Mouse (Mus musculus): ENCODE results near the gene Sde2.
"Not testable (repeated sequence)": the region's sequence is repeated elsewhere in the genome, so short reads cannot be mapped to it uniquely, and the experiment has no call there.

The Sde2 gene

GRCm38 (mm10) chr1:180835273-180836015 lies 15.5 kb upstream of the Sde2 start:
- DNase-seq = no peak

GRCm38 (mm10) chr1:180836467-180836866 lies 14.5 kb upstream of the Sde2 start:
- DNase-seq = not testable (repeated sequence)

GRCm38 (mm10) chr1:180837186-180837585 lies 13.7 kb upstream of the Sde2 start:
- no peak for DNase-seq

GRCm38 (mm10) chr1:180838014-180838413 lies 12.9 kb upstream of the Sde2 start:
- DNase-seq = peak in 1 of 2 experiments; percentile 20

DNA sequence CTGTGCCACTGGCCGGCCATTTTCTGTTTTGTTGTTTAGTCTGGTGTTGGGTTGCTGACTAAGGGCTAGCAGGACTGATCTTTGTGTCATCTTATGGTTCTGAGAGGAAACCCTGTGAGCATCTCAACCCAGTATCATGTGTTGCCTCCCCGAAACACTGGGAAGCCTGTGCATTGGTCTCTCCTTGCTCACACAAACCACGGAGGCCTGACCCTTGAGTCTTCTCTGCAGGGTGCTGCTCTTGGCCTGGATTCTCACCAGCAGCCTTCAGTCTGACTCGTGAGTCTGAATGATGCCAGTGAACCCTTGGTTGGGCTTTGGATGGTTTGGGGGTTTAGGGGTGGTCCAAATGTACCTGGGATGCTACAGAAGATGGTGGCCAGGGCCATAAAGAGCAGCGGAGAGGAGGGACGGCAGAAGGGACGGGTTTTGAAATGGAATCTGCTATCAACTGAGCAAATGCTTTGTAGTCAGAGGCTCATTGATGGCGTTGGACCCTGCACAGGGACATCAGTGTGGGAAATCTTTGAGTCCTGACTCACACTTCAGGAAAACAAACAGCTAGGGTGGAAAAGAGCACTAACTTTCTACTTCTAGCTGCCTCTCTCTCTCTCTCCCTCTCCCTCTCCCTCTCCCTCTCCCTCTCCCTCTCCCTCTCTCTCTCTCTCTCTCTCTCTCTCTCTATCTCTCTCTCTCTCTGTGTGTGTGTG lies 11.6 kb upstream of the Sde2 start:
- DNase-seq = no peak

- DNase-seq = no peak
Measured at GRCm38 (mm10) chr1:180841561-180842300, 9.2 kb upstream of the Sde2 start.

- peak; percentile 75 to 87 for DNase-seq
Measured at GRCm38 (mm10) chr1:180848114-180848510, 2.8 kb upstream of the Sde2 start.

GRCm38 (mm10) chr1:180848511-180849241 lies 2.3 kb upstream of the Sde2 start:
- peak; percentile 39 to 66 for DNase-seq

DNA sequence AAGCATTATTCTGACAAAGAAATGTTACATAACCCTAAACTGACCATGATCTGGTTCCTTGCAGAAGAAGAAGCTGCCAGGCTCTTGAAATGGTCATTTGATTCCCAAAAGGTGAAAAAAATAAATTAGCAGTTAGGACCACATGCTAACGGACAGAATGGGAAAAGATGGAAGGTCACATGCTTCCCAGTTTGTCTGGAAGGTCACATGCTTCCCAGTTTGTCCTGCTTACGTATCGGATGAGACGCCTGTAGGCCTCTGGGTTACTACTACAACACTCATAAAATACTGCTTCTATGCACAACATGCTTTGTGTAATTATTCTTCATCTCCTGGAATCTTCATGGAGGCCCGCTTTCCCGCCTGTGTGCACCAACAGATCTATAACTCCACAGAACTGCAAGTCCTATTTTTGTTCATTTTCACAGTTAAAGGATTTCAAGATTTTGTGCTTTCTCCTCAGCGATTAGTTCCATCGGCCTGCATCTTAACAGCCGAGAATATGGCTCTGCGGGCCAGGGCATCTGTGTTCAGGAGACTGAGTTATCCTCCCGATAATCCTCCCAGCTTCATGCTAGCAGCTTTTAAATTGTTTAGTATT lies 1.1 kb upstream of the Sde2 start:
- DNase-seq = peak in 1 of 2 experiments; percentile 31

DNA sequence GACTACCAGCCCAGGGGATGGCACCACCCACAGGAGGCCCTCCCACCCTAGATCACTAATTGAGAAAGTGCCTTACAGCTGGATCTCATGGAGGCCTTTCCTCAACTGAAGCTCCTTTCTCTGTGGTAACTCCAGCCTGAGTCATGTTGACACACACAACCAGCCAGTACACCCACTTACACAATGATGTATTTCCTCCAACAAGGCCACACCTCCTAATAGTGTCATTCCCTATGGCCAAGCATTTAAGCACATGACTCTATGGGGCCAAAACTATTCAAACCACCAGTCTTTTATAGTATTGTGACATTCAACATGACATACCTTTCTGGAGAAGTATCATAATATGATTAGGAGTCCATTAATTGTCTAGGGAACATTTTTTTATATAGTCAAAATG lies 7.8 kb downstream of the Sde2 start:
- no peak for DNase-seq

- DNase-seq = no peak
Measured at GRCm38 (mm10) chr1:180860030-180860429, 9.1 kb downstream of the Sde2 start.

DNA sequence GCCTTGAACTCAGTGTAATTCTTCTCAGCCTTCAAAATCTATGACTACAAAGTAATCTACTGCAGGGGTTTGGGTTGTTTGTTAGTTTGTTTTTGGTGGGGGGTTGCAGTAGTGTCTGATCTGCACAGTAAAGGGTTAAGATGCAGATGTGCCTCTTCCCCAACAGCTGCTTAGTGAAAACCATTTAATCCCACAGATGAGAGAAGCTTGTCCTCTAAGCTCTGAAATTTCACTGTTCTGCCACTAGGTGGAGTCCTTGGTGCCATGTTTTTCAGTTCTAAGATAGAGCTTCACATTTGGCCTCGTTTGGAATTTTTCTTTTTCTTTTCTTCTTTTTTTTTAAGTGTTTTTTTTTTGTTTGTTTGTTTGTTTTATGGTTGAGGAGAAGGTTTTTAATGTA lies 12.7 kb downstream of the Sde2 start:
- DNase-seq = peak in 1 of 2 experiments; percentile 29

- DNase-seq = no peak
Measured at GRCm38 (mm10) chr1:180866001-180866400, 15.1 kb downstream of the Sde2 start.

DNA sequence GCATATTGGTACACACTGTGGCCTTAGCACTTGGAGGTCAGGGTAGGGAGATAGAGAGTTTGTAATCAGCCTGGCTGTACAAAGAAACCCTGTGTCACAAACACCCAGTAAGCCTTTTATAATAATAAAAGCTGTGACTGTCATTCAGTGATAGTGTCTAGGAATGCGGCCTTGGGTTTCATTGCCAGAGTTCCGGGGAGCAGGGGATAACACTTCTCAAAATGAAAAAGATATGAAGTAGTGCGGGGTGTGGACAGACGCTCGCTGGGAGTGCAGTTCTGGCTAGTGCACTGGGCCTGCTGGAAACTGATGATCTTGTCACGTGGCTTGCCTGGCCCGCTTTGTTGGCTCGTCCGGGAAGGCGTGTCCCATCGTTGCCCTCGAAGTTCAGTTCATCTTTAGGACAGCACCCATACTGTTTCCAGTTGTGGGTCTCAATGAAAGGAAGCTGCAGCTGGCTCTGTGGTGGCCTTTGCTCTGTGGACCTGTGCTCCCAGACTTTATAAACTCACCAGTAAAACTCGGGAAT lies 19.3 kb downstream of the Sde2 start:
- no peak for DNase-seq

DNA sequence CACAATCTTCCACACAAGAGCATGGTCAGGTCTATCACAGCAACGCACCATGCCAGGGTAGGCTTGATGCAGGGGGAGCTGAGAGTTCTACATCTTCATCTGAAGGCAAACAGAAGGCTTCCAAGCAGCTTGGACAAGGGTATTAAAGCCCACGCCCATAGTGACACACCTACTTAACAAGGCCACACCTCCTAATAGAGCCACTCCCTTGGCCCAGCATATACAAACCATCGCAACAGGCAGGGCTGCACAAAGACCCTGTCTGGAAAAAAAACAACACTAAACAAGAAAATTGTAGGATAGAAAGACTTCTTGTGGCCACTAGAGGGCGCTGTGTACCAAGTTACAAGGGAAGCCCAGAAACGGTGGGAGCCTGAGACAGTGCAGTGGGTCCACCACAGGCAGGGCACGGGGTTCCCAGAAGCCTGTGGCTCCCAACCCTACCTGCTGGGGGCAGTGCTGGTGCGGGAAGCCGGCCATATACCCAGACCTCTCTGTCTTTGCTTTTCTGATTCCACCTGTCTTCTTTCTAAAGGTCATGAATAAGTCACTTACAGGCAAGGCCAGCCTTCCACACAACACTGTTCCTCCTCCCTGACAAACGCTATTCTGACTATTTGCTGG lies 23.0 kb downstream of the Sde2 start:
- DNase-seq = peak; percentile 68 to 75

DNA sequence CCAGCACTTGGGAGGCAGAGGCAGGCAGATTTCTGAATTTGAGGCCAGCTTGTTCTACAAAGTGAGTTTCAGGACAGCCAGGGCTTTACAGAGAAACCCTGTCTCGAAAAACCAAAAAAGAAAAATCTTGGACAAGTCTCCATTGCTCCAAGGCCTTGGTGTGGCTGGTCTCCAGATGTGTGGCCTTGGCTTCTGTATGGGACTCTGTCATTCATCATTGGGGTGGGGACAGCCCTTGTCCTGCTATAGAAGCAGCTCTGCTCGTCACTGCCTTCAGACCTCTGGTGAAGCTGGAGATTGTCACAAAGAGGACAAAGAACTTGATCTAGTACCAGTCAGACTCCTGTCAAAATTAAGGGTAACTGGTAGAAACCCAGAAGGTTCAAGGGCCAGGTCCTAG lies 23.7 kb downstream of the Sde2 start:
- DNase-seq = no peak

- no peak for DNase-seq
Measured at GRCm38 (mm10) chr1:180875126-180875525, 24.2 kb downstream of the Sde2 start.

GRCm38 (mm10) chr1:180877466-180877865 lies 26.5 kb downstream of the Sde2 start:
- no peak for DNase-seq

GRCm38 (mm10) chr1:180881768-180882167 lies 30.8 kb downstream of the Sde2 start:
- no peak for DNase-seq

- DNase-seq = no peak
Measured at GRCm38 (mm10) chr1:180883731-180884130, 32.8 kb downstream of the Sde2 start.

DNA sequence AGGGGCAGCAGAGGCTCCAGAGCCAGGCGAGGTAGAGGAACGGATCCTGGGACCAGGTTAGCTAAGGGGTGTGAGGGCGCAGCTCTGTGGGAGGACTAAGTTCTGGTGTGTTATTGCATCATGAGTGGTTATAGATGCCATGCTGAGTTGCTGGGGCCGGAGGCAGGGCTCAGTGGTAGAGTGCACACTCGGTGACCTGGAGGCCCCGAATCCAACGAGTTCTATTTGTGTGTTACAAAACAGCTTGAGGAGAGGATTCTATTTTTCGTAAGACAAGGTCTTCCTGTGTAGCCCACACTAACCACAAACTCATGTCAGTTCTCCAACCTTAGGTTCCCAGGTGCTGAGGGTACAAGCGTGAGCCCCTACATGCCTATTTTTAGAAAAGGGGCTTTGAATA lies 33.6 kb downstream of the Sde2 start:
- no peak for DNase-seq

- DNase-seq = peak; percentile 85 to 91
Measured at GRCm38 (mm10) chr1:180888556-180889042, 37.7 kb downstream of the Sde2 start.
